Mouse (Mus musculus): ENCODE results near the gene Ralgapa2. TPM values are rescaled to one million over a fixed set of nuclear protein-coding genes. Genes with fewer than 3 reads are reported as not detected.
A peak's percentile ranks its signal among the peaks of the same experiment; 100 is the strongest.

Gene Ralgapa2
- total and polyA plus RNA-seq, 3 experiments = 9.2 to 9.6 TPM; not detected in 1

DNA sequence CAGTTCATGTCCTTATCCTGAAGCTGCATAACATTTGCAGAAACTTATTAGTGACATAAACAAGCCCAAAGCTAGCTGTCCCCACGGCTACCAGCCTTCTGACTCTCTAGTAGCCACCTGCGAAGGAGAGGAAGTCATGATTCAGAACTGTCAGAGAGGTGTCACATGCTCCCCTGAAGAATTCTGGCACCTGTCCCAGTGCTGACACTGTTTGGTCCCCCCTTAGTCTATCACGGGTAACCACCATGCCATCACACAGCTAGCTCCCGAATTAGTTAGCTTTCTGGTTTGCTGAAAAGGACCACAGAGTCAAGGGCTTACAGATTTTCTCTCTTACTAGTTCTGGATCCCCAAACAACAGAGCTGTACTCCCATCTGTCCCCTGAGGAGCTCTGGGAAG, 247.1 kb downstream of the Ralgapa2 start:
- H3K9me3 ChIP-seq (replicated peaks; ENCODE audit: insufficient read depth, low read length) = no peaks in the 10 kb centered on the region
- no peak overlapping the region for H3K27ac ChIP-seq (ENCODE audit: control insufficient read depth, low read depth, low read length)
- peak; percentile 82 for DNase-seq (ENCODE audit: low read depth, low spot score)
- no peak overlapping the region for H3K4me3 ChIP-seq (ENCODE audit: control insufficient read depth in 1 of 2, insufficient read depth in 1 of 2, low read depth in 2 of 2, low read length in 2 of 2)
- no peaks in the 10 kb centered on the region for H3K79me2 ChIP-seq (ENCODE audit: control insufficient read depth, insufficient read depth, low read length, poor library complexity)
- H3K4me1 ChIP-seq (ENCODE audit: control insufficient read depth in 1 of 2, insufficient read depth in 2 of 2, low read length in 2 of 2) = peaks cover 2 to 11% of the 10 kb centered on the region in 2 experiments; a peak in 3 of 4 replicates
- peaks cover 0 to 9% of the 10 kb centered on the region in 2 experiments; a peak in 2 of 4 replicates for H3K36me3 ChIP-seq (ENCODE audit: control insufficient read depth in 1 of 2, insufficient read depth in 2 of 2, low read length in 2 of 2)
- H3K9ac ChIP-seq (ENCODE audit: control insufficient read depth, low read depth, low read length, poor library complexity, severe bottlenecking) = no peak overlapping the region
- H3K27me3 ChIP-seq (ENCODE audit: control insufficient read depth in 1 of 2, insufficient read depth in 2 of 2, low read length in 2 of 2) = no peaks in the 10 kb centered on the region
- peak; percentile 45; the same call in 1 of the 2 replicates for TF ChIP-seq TCF12 (IDR thresholded peaks at IDR 0.05; ENCODE audit: low read depth, low read length)
- no peak for TF ChIP-seq CHD2 (IDR thresholded peaks at IDR 0.05; ENCODE audit: low read length)
- TF ChIP-seq MYB (IDR thresholded peaks at IDR 0.05; ENCODE audit: low read depth, low read length) = no peak
- 0 out of 2 replicates have a peak, but pooled peaks have one; percentile 48 for TF ChIP-seq SIN3A (IDR thresholded peaks at IDR 0.05; ENCODE audit: low read length)
- no peak for TF ChIP-seq USF2 (IDR thresholded peaks at IDR 0.05; ENCODE audit: borderline replicate concordance in 1 of 2, insufficient read depth in 1 of 2, low read depth in 1 of 2, low read length in 2 of 2)
- no peak for TF ChIP-seq GABPA (IDR thresholded peaks at IDR 0.05; ENCODE audit: low read depth, low read length)
- TF ChIP-seq TAL1 (IDR thresholded peaks at IDR 0.05; ENCODE audit: low read length) = no peak
- no peak for TF ChIP-seq ZNF384 (IDR thresholded peaks at IDR 0.05; ENCODE audit: low read depth, low read length)
- no peak for TF ChIP-seq POLR2AphosphoS2 (IDR thresholded peaks at IDR 0.05; ENCODE audit: low read length)
- no peak for TF ChIP-seq POLR2AphosphoS5 (IDR thresholded peaks at IDR 0.05; ENCODE audit: borderline replicate concordance, low read depth, low read length)
- TF ChIP-seq MAFK (IDR thresholded peaks at IDR 0.05; ENCODE audit: borderline replicate concordance, low read depth, low read length) = no peak
- no peak for TF ChIP-seq CHD1 (IDR thresholded peaks at IDR 0.05; ENCODE audit: low read depth, low read length)
- TF ChIP-seq MXI1 (IDR thresholded peaks at IDR 0.05; ENCODE audit: low read depth, low read length) = 0 out of 2 replicates have a peak, but pooled peaks have one; percentile 45
- TF ChIP-seq E2F4 (IDR thresholded peaks at IDR 0.05; ENCODE audit: borderline replicate concordance, low read depth, low read length) = no peak
- TF ChIP-seq UBTF (IDR thresholded peaks at IDR 0.05; ENCODE audit: borderline replicate concordance, insufficient read depth, low read depth, low read length) = no peak
- no peak for TF ChIP-seq SMC3 (IDR thresholded peaks at IDR 0.05; ENCODE audit: low read depth, low read length)
- peak; percentile 31 for TF ChIP-seq MAX (IDR thresholded peaks at IDR 0.05; ENCODE audit: low read length)
- TF ChIP-seq ELF1 (IDR thresholded peaks at IDR 0.05; ENCODE audit: low read depth, low read length) = no peak
- TF ChIP-seq JUND (IDR thresholded peaks at IDR 0.05; ENCODE audit: low read depth, low read length) = no peak
- no peak for TF ChIP-seq HCFC1 (IDR thresholded peaks at IDR 0.05; ENCODE audit: low read depth, low read length)
- TF ChIP-seq POLR2A (IDR thresholded peaks at IDR 0.05; ENCODE audit: control insufficient read depth in 1 of 2, insufficient read depth in 1 of 2, low read depth in 1 of 2, low read length in 2 of 2, poor library complexity in 1 of 2) = no peak
- TF ChIP-seq MAZ (IDR thresholded peaks at IDR 0.05; ENCODE audit: low read depth, low read length) = no peak
- TF ChIP-seq GATA1 (IDR thresholded peaks at IDR 0.05; ENCODE audit: low read depth, low read length) = no peak
- no peak for TF ChIP-seq ZKSCAN1 (IDR thresholded peaks at IDR 0.05; ENCODE audit: low read depth, low read length)
- TF ChIP-seq USF1 (IDR thresholded peaks at IDR 0.05; ENCODE audit: low read depth, low read length) = peak; percentile 81
- no peak for TF ChIP-seq EP300 (IDR thresholded peaks at IDR 0.05; ENCODE audit: low read depth in 1 of 2, low read length in 2 of 2)
- TF ChIP-seq NELFE (IDR thresholded peaks at IDR 0.05; ENCODE audit: low read depth, low read length) = no peak
- no peak for TF ChIP-seq NRF1 (IDR thresholded peaks at IDR 0.05; ENCODE audit: insufficient read depth, low read depth, low read length, poor library complexity, severe bottlenecking)
- TF ChIP-seq RAD21 (IDR thresholded peaks at IDR 0.05; ENCODE audit: low read depth, low read length) = no peak
- no peak for TF ChIP-seq BHLHE40 (IDR thresholded peaks at IDR 0.05; ENCODE audit: borderline replicate concordance, low read depth, low read length)
- TF ChIP-seq MEF2A (IDR thresholded peaks at IDR 0.05; ENCODE audit: extremely low read depth, insufficient replicate concordance, low read depth, low read length, poor library complexity, severe bottlenecking) = no peak
- no peak for TF ChIP-seq ZMIZ1 (IDR thresholded peaks at IDR 0.05; ENCODE audit: low read depth, low read length)
- no peak for TF ChIP-seq CTCF (IDR thresholded peaks at IDR 0.05 in 2 of 3, conservative IDR thresholded peaks at IDR 0.05 in 1 of 3; ENCODE audit: control insufficient read depth in 1 of 3, insufficient read depth in 1 of 3, low read depth in 2 of 3, low read length in 3 of 3, poor library complexity in 1 of 3, severe bottlenecking in 1 of 3)
- TF ChIP-seq ZC3H11A (IDR thresholded peaks at IDR 0.05; ENCODE audit: low read depth, low read length) = no peak
- peak; percentile 53; the same call in 1 of the 2 replicates for TF ChIP-seq MYC (IDR thresholded peaks at IDR 0.05; ENCODE audit: low read depth, low read length)
- TF ChIP-seq KAT2A (conservative IDR thresholded peaks at IDR 0.05; ENCODE audit: low read depth, low read length) = no peak
- TF ChIP-seq TBP (IDR thresholded peaks at IDR 0.05; ENCODE audit: low read depth, low read length) = no peak
- peak; percentile 58; the same call in 1 of the 2 replicates for TF ChIP-seq ETS1 (IDR thresholded peaks at IDR 0.05; ENCODE audit: low read depth, low read length)
